Mouse (Mus musculus): ENCODE measurements around the gene Rere.
"Not testable (repeated sequence)": the region's sequence is repeated elsewhere in the genome, so short reads cannot be mapped to it uniquely, and the experiment has no call there.

Gene Rere

GRCm38 (mm10) chr4:150551390-150551789, 269.9 kb downstream of the Rere start:
- DNase-seq (ENCODE audit: low spot score): no peak

GRCm38 (mm10) chr4:150552751-150553600, 271.5 kb downstream of the Rere start:
- no peak for DNase-seq (ENCODE audit: low spot score)

DNA sequence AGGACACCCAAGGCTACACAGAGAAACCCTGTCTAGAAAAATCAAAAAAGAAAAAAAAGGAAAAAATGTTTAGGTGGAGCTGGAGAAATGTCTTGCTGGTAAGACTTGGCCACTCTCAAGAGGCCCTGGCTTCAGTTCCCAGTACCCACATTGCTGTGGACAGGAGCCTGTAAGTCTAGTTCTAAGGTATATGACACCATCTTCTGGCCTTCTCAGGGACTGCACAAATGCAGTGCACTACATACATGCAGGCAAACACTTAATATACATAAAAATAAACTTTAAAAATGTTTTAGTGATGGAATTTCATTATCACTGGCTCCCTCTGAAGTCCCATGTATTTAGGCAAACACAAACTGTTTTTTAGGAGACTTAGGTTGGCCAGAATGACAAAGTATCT, 274.3 kb downstream of the Rere start:
- DNase-seq (ENCODE audit: low spot score): no peak

DNA sequence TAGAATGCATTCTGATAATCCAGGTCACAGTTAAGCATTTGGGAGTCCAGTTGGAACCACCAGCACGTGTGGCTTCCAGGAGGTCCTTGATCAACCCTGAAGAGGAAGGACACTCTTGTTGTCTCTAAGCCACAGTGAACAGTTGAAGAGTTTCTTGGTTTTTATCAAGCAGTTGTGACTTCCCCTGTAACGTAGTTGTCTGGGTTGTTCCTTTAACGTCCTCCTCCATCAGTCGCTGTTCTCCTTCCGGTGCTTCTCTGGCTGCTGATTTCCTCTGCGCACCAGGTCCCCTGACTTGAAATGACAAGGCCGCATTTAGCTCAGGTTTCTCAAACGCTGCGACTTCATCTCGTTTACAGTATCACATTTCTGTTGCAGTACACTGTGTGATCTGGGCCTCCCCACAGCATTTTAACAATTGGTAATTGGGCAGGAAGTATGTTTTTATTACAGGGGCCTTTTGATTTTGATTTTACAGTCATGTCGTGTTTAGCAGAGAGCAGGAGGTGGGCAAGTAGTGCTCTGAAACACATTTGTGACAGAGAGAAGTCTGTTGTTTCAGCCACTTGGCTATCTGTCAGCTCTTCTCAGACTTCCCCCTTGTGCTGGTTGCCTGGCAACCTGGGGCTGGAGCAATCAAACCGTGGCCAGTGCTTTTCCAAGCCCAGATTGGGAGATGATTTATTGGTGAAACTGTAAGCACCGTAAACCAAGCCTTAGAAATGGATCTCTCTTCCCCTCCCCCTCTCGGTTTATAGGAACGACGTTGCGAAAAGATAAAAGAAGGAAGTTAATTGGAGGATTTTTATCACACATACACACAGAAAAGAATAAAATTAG, 275.2 kb downstream of the Rere start:
- peak; percentile 89 for DNase-seq (ENCODE audit: low spot score)

- not testable (repeated sequence) for DNase-seq (ENCODE audit: low spot score)
Measured at GRCm38 (mm10) chr4:150557289-150557688, 275.8 kb downstream of the Rere start.

DNA sequence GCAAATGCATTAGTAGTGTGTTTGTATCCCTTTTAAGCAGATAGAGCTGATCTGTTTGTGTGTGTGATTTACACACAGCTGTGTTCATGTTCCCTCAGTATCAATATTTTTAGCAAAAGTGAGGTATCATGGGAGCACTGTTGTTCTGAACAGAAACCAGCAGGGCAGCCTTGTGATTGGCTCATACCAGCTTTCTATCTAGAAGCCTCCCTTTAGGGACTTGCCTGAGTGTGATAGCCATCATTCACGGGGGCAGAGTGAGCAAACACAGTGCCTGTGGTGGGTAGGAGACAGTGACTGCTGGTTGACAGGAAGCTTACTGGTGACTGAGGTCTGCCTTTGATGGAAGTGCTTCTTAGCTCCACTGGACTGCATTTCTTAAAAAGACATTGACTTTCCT, 276.5 kb downstream of the Rere start:
- no peak for DNase-seq (ENCODE audit: low spot score)

GRCm38 (mm10) chr4:150559514-150559913, 278.1 kb downstream of the Rere start:
- no peak for DNase-seq (ENCODE audit: low spot score)

- no peak for DNase-seq (ENCODE audit: low spot score)
Measured at GRCm38 (mm10) chr4:150563281-150563680, 281.8 kb downstream of the Rere start.

DNA sequence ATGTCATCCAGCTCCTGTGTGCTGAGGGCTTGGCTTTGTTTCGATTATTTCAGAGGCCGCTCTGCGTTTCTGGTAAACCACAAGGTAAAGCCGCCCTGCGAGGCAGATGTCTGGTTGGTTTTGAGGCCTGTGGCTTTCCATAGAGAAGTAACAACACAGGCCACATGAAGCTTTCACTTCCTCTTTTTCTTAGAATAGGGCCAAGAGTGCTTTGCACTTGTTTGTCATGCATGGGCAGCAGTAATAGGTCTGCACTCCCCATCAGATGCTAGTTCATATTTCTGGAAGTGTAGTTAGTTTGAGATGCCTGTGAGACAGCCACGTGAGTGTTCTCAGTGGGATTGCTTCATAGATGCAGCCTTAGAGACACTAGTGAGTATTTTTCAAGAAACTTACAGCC, 284.7 kb downstream of the Rere start:
- peak; percentile 47 for DNase-seq (ENCODE audit: low spot score)

GRCm38 (mm10) chr4:150568318-150569134, 287.1 kb downstream of the Rere start:
- no peak for DNase-seq (ENCODE audit: low spot score)

GRCm38 (mm10) chr4:150569135-150569833, 287.8 kb downstream of the Rere start:
- DNase-seq (ENCODE audit: low spot score): peak; percentile 64

DNA sequence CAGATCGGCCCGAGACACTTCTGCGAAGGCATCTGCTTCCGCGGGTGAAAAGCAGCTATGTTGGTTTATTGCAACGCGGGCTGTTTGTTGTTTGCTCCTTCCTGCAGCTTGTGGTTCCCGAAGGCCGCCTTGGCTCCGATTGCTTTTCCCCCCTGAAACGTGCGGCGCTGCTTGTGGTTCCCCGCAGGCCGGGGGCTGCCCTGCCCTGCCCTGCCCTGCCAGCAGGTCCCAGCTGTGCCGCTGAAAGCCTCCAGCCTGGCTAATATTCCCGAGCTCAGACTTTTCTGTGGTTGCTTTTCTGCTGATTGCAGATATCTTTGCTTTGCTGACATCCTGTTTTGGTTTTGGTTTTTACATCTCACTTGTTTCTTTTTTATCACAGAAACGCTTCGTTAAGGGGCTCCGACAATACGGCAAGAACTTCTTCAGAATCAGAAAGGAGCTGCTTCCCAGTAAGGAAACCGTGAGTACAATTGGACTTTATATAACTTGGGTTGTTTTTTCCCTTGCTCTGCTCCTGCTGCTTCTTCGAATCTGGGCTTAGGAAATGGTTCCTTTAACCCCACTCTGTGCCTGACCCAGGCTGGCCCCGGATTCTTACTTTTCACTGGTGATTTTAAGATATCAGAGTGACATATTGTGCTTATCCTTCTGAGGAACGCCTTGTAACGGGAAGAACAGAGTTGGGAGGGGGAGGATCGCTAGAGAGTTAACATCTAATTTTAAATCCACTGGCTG, 288.6 kb downstream of the Rere start:
- DNase-seq (ENCODE audit: low spot score): peak; percentile 46

GRCm38 (mm10) chr4:150570793-150571192, 289.3 kb downstream of the Rere start:
- no peak for DNase-seq (ENCODE audit: low spot score)

- DNase-seq (ENCODE audit: low spot score): no peak
Measured at GRCm38 (mm10) chr4:150572104-150572691, 290.8 kb downstream of the Rere start.

DNA sequence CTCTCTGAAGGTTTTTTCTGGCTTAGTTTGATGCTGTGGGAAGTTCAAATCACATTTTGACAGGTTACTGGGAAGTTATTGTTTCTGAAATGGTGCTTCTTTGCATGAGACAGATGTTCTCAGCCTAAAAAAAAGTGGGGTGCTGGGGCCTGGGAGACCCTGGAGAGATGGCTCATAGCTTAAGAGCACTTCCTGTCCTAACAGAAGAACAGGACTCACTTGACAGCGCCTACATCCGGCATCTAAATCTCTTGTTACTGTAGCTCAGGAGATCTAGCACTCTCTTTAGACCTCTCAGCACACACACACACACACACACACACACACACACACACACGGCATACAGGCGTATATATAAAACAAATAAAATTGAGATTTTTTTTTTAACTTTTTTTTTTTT, 291.5 kb downstream of the Rere start:
- no peak for DNase-seq (ENCODE audit: low spot score)

DNA sequence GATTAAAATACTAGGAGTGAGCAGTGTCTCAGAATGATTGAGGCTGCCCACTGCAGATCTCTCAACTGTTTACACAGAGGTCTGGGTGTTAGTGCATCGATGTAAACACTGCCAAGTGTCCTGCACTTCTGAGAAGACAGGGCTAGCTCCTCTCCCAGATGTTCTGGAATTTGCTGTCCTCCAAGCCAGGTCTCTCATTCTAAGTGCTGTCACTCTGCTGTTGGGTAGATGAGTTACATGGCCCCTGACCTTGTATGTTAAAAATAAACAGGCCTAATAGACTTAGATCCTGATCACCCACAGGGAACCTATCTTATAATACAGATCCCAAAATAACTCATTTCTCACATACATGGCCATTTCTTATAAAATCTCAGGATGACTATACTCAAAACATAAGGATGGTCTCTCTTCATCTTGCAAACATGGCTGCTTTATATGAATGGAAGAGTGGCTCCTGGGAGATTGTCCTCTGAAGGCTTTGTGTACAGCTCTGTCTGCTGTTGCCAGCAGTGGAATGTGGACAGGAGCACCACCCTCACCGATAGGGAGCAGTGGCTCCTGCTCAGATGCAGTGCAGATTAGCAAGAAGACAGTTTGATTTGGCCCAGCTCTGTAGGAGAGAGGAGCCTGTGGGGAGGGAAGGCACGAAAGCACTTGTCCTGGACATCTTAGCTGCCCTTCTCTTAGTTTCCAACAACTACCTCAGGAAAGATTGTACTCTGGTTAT, 294.1 kb downstream of the Rere start:
- no peak for DNase-seq (ENCODE audit: low spot score)

DNA sequence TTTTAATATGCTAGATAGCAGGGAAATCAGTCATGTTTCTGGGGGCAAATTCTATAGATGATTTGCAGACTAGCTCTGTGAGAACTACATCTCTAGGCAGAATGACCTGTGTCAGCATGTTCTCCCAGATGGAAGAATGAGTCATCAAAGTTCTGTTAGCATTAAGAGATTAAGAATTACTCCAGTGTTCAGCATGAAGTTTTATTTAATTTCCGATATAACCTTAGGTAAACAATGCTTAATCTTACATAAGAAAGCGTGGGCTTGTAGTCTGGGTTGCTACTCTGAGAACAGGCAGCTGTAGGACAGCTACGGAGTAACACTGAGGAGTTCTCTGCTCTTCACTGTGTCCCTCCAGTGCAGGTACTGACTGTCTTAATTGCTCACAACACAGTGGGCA, 294.9 kb downstream of the Rere start:
- DNase-seq (ENCODE audit: low spot score): no peak

DNA sequence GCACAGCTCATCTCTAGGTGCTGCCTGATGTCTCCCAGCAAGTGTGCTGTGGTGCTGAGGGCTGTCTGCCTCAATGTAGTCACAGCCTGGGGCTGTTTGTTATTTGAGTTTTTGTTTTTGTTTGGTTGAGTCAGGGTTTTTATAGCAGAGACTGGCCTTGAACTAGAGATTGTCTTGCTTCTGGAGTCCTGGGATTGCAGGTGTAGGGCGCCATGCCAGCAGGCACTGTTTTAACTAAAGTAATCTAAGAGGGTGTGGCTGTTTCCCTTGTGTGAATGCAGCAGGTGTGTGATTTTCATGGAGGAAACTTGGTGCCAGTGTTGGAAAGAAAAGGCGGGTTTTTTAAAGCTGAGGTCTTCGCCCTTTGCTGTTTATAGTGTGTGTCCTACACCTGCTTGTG, 296.6 kb downstream of the Rere start:
- DNase-seq (ENCODE audit: low spot score): no peak

GRCm38 (mm10) chr4:150581931-150582723, 300.7 kb downstream of the Rere start:
- DNase-seq (ENCODE audit: low spot score): peak; percentile 43

Measured in layer of hippocampus, adult 11-12 months (tissue).